Mouse (Mus musculus): ENCODE results near the gene Uqcc1.

DNA sequence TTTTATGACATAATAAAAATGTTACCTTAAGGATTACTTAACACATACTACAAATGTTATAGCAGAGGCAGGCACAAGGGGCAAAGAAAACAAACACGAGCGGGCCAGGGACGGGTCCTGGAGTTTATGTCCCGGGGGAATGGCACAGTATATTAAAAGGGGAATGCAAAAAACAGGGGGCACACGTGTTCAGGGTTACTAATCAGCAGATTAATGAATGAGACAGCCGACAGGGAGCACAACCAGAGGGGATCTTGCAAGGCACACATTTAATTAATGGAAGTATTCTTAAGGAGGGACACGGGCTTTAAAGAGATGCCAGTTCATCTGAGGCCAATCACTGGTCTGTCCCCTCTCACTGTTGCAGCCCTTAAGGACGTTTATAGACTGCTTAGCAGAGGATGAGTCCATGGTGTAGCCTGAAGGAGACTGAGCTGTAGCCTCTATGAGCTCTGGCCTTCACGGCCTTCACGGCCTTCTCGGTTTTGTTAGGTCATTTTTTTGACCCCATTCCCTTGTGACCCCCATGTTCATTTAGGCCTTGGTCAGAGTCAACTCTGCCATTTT lies 66.7 kb downstream of the Uqcc1 start:
- TF ChIP-seq EP300 (IDR thresholded peaks at IDR 0.05; ENCODE audit: low read depth) (no peak), CTCF (IDR thresholded peaks at IDR 0.05; ENCODE audit: low read depth) (no peak)
